Mouse (Mus musculus): Measurements from ENCODE around the gene Fam104a. TPM values are rescaled to one million over a fixed set of nuclear protein-coding genes. Genes with fewer than 3 reads are reported as not detected.

The Fam104a gene
- total and polyA plus RNA-seq, 2 experiments from 2014 or later, result 23.3 to 33.6 TPM

DNA sequence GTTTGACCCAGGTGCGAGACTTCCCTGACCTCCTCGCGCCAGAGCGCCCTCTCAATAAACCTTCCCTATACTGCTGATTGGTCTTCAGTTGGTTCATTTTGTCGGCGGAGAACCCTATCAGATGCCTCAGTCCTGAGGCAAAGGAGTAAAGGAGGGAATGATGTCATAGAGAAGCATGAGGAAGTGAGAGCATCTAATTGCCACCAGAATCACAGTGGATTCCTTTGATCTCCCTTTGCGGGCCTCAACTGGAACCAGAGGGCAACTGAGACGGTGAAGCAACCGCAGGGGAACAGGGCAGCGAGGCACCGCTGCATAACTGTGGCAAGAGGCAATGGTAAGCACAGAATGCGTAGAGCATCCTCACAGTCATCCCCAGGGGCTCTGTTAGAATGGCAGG is 45.3 kb downstream of the Fam104a start:
- no peak overlapping the region for H3K27ac ChIP-seq (ENCODE audit: low read depth)
- ATAC-seq (ENCODE audit: insufficient read depth, low read depth), result no peak

DNA sequence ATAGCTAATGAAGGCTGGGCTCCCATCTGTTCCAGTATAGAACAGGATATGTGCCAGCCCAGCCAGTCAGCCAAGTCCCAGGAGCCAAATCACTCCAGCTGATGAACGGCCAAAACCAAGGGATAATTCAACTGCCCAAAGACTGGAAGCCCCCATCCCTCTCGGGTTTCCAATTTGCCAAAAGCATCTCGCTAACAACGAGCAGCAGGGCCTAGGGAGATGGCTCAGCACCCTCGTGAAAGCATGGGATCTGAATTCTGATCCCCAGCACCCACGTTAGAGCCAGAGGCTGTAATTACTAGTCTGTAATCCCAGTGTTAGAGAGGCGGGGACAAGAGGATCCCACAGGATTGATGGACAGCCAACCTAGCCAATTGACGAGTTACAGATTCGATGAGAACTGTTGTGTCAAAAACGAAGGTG is 49.2 kb downstream of the Fam104a start:
- Histone ChIP-seq H3K9me3 (replicated peaks; ENCODE audit: control insufficient read depth, low read length) (no peaks in the 10 kb centered on the region), H3K4me1 (ENCODE audit: control insufficient read depth, insufficient read depth) (no peaks in the 10 kb centered on the region), H3K4me2 (ENCODE audit: low read depth, low read length) (no peak overlapping the region), H3K27me3 (ENCODE audit: control insufficient read depth, insufficient read depth, low read length) (no peaks in the 10 kb centered on the region), H3K36me3 (replicated peaks; ENCODE audit: control insufficient read depth, insufficient read depth, low read length) (no peaks in the 10 kb centered on the region), H3K4me3 (ENCODE audit: low read depth, low read length) (no peak overlapping the region), H3K9ac (replicated peaks; ENCODE audit: low read depth, low read length) (no peak overlapping the region), H3K27ac (ENCODE audit: low read depth) (no peak overlapping the region)
- no peak for TF ChIP-seq CTCF (IDR thresholded peaks at IDR 0.05; ENCODE audit: low read depth)
- TF ChIP-seq EP300 (IDR thresholded peaks at IDR 0.05; ENCODE audit: low read depth), result no peak
- DNase-seq (ENCODE audit: low spot score) (no peak), ATAC-seq (ENCODE audit: insufficient read depth, low read depth) (no peak)
- WGBS, result 71% methylated on average over 10 of the region's 10 CpGs

More for the DNA sequence above, 45.3 kb downstream of the Fam104a start:
- Histone ChIP-seq H3K36me3 (replicated peaks; ENCODE audit: control insufficient read depth, insufficient read depth, low read length) (no peaks in the 10 kb centered on the region), H3K4me3 (ENCODE audit: low read depth, low read length) (no peak overlapping the region), H3K9me3 (replicated peaks; ENCODE audit: control insufficient read depth, low read length) (no peaks in the 10 kb centered on the region), H3K4me1 (ENCODE audit: control insufficient read depth, insufficient read depth) (no peaks in the 10 kb centered on the region), H3K27me3 (ENCODE audit: control insufficient read depth, insufficient read depth, low read length) (no peaks in the 10 kb centered on the region), H3K4me2 (ENCODE audit: low read depth, low read length) (no peak overlapping the region), H3K9ac (replicated peaks; ENCODE audit: low read depth, low read length) (no peak overlapping the region)
- WGBS, result 90% methylated on average over 12 of the region's 12 CpGs
- no peak for DNase-seq (ENCODE audit: low spot score)
- no peak for TF ChIP-seq CTCF (IDR thresholded peaks at IDR 0.05; ENCODE audit: low read depth)
- TF ChIP-seq EP300 (IDR thresholded peaks at IDR 0.05; ENCODE audit: low read depth), result no peak

DNA sequence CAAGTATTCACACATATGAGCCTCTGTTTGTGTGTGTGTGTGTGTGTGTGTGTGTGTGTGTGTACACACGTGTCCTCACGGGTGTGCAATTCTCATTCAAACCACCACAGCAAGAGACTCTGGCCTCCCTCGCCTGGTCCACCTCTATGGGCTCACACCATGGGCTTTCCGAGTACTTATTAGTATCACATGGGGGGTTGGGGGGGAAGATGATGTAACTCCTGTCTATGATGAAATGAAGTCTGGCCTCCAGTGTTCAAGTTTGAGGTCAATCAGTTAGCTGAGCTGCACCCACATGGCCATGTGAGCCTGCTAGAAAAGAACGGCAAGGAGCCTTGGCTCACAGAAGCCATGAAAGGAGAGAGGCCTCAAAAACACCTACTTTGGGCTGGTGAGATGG is 50.6 kb downstream of the Fam104a start:
- DNase-seq (ENCODE audit: low spot score) (no peak), ATAC-seq (ENCODE audit: insufficient read depth, low read depth) (no peak)
- Histone ChIP-seq H3K4me3 (ENCODE audit: low read depth, low read length) (no peak overlapping the region), H3K9ac (replicated peaks; ENCODE audit: low read depth, low read length) (no peak overlapping the region), H3K9me3 (replicated peaks; ENCODE audit: control insufficient read depth, low read length) (no peaks in the 10 kb centered on the region), H3K27me3 (ENCODE audit: control insufficient read depth, insufficient read depth, low read length) (no peaks in the 10 kb centered on the region), H3K4me1 (ENCODE audit: control insufficient read depth, insufficient read depth) (no peaks in the 10 kb centered on the region), H3K36me3 (replicated peaks; ENCODE audit: control insufficient read depth, insufficient read depth, low read length) (no peaks in the 10 kb centered on the region), H3K27ac (ENCODE audit: low read depth) (no peak overlapping the region), H3K4me2 (ENCODE audit: low read depth, low read length) (no peak overlapping the region)
- TF ChIP-seq EP300 (IDR thresholded peaks at IDR 0.05; ENCODE audit: low read depth) (no peak), CTCF (IDR thresholded peaks at IDR 0.05; ENCODE audit: low read depth) (no peak)
- WGBS, result 83% methylated on average over 5 of the region's 5 CpGs

GRCm38 (mm10) chr11:113632303-113632702 is 51.7 kb downstream of the Fam104a start:
- H3K4me3 ChIP-seq (ENCODE audit: low read depth, low read length), result no peak overlapping the region
- TF ChIP-seq CTCF (IDR thresholded peaks at IDR 0.05; ENCODE audit: low read depth), result no peak
- TF ChIP-seq EP300 (IDR thresholded peaks at IDR 0.05; ENCODE audit: low read depth), result no peak
- H3K9me3 ChIP-seq (replicated peaks; ENCODE audit: control insufficient read depth, low read length), result no peaks in the 10 kb centered on the region
- no peaks in the 10 kb centered on the region for H3K4me1 ChIP-seq (ENCODE audit: control insufficient read depth, insufficient read depth)
- WGBS, result 70% methylated on average over 7 of the region's 7 CpGs
- no peak overlapping the region for H3K9ac ChIP-seq (replicated peaks; ENCODE audit: low read depth, low read length)
- H3K27ac ChIP-seq (ENCODE audit: low read depth), result no peak overlapping the region
- no peak for DNase-seq (ENCODE audit: low spot score)
- no peaks in the 10 kb centered on the region for H3K36me3 ChIP-seq (replicated peaks; ENCODE audit: control insufficient read depth, insufficient read depth, low read length)
- ATAC-seq (ENCODE audit: insufficient read depth, low read depth), result no peak
- no peaks in the 10 kb centered on the region for H3K27me3 ChIP-seq (ENCODE audit: control insufficient read depth, insufficient read depth, low read length)
- H3K4me2 ChIP-seq (ENCODE audit: low read depth, low read length), result no peak overlapping the region

- H3K9me3 ChIP-seq (replicated peaks; ENCODE audit: control insufficient read depth, low read length), result no peaks in the 10 kb centered on the region
- no peak overlapping the region for H3K4me3 ChIP-seq (ENCODE audit: low read depth, low read length)
- H3K4me1 ChIP-seq (ENCODE audit: control insufficient read depth, insufficient read depth), result no peaks in the 10 kb centered on the region
- ATAC-seq (ENCODE audit: insufficient read depth, low read depth), result no peak
- no peaks in the 10 kb centered on the region for H3K36me3 ChIP-seq (replicated peaks; ENCODE audit: control insufficient read depth, insufficient read depth, low read length)
- DNase-seq (ENCODE audit: low spot score), result no peak
- no peak overlapping the region for H3K9ac ChIP-seq (replicated peaks; ENCODE audit: low read depth, low read length)
- H3K27ac ChIP-seq (ENCODE audit: low read depth), result no peak overlapping the region
- TF ChIP-seq EP300 (IDR thresholded peaks at IDR 0.05; ENCODE audit: low read depth), result no peak
- no peak for TF ChIP-seq CTCF (IDR thresholded peaks at IDR 0.05; ENCODE audit: low read depth)
- no peak overlapping the region for H3K4me2 ChIP-seq (ENCODE audit: low read depth, low read length)
- H3K27me3 ChIP-seq (ENCODE audit: control insufficient read depth, insufficient read depth, low read length), result no peaks in the 10 kb centered on the region
- whole genome bisulfite sequencing, result 84% methylated on average over 8 of the region's 8 CpGs
Measured at GRCm38 (mm10) chr11:113631862-113632261, 52.1 kb downstream of the Fam104a start.

DNA sequence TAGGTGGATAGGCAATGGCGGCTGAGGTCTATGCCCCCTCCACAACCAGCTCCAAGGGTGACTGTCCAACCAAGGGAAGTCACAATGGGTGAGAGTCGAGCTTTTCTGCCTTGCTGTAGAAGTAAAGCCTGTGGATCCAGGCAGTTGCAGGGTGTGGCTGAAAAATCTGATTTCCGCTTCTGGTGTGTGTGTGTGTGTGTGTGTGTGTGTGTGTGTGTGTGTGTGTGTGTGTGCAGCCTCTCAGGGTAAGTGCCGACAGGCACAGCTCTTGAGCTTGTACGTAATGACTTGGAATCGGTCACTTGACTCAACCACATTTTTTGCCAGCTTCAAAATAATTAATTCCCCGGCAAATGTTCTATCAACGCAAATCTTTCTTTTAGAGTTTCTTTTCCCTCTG is 52.7 kb downstream of the Fam104a start:
- ATAC-seq (ENCODE audit: insufficient read depth, low read depth) (no peak), DNase-seq (ENCODE audit: low spot score) (no peak)
- no peaks in the 10 kb centered on the region for H3K9me3 ChIP-seq (replicated peaks; ENCODE audit: control insufficient read depth, low read length)
- no peak overlapping the region for H3K4me2 ChIP-seq (ENCODE audit: low read depth, low read length)
- H3K4me1 ChIP-seq (ENCODE audit: control insufficient read depth, insufficient read depth), result no peaks in the 10 kb centered on the region
- 71% methylated on average over 8 of the region's 8 CpGs for WGBS
- no peaks in the 10 kb centered on the region for H3K27me3 ChIP-seq (ENCODE audit: control insufficient read depth, insufficient read depth, low read length)
- H3K27ac ChIP-seq (ENCODE audit: low read depth), result no peak overlapping the region
- H3K9ac ChIP-seq (replicated peaks; ENCODE audit: low read depth, low read length), result no peak overlapping the region
- TF ChIP-seq CTCF (IDR thresholded peaks at IDR 0.05; ENCODE audit: low read depth), result no peak
- no peak for TF ChIP-seq EP300 (IDR thresholded peaks at IDR 0.05; ENCODE audit: low read depth)
- no peak overlapping the region for H3K4me3 ChIP-seq (ENCODE audit: low read depth, low read length)
- no peaks in the 10 kb centered on the region for H3K36me3 ChIP-seq (replicated peaks; ENCODE audit: control insufficient read depth, insufficient read depth, low read length)

Data from heart, postnatal 0 days (tissue).